Mouse (Mus musculus) CH12.LX (cell line): ENCODE measurements around the gene Fcrls. TPM values are rescaled to one million over a fixed set of nuclear protein-coding genes. Genes with fewer than 3 reads are reported as not detected.

Experiments
- DNase-seq: peaks from one replicate; pipeline ENCODE4 v3.0.0-alpha.2; 2013; ENCODE audit errors: extremely low read depth
- H3K27ac ChIP-seq: 2 replicates; pipeline ENCODE4 v1.5.1; 2012; ENCODE audit warnings: low read depth, mild to moderate bottlenecking, control low read depth, moderate library complexity; ENCODE audit not compliant: insufficient read depth
- H3K27me3 ChIP-seq: replicated peaks from 2 replicates; pipeline ENCODE3; 2012; ENCODE audit warnings: inconsistent platforms
- H3K36me3 ChIP-seq, 2 experiments: replicated peaks in 1 of 2; 2 replicates each; pipeline versions ENCODE3 to v1.6.1; 2012; ENCODE audit warnings: inconsistent platforms in 1 of 2, low read length in 1 of 2, mild to moderate bottlenecking in 1 of 2, mixed read lengths in 1 of 2, moderate library complexity in 1 of 2; ENCODE audit not compliant: control insufficient read depth in 1 of 2, insufficient read depth in 1 of 2
- H3K4me1 ChIP-seq, 2 experiments: 2 replicates each; pipeline ENCODE4 v1.6.1; 2012; ENCODE audit warnings: inconsistent platforms in 1 of 2, moderate library complexity in 1 of 2; ENCODE audit not compliant: insufficient read depth in 2 of 2, control insufficient read depth in 1 of 2
- H3K4me2 ChIP-seq: 2 replicates; pipeline ENCODE4 v1.6.1; 2012; ENCODE audit warnings: low read depth, mild to moderate bottlenecking, control low read depth; ENCODE audit not compliant: poor library complexity, insufficient read depth, severe bottlenecking
- H3K4me3 ChIP-seq, 3 experiments: fragments of 150-350 bp in 1 of 3; sonication (generic) in 1 of 3; replicated peaks in 1 of 3; 2 replicates each; pipeline versions ENCODE3 to v1.5.1; 2011 to 2012; ENCODE audit warnings: low read depth in 2 of 3, low read length in 2 of 3, mild to moderate bottlenecking in 2 of 3, moderate library complexity in 2 of 3, control low read depth in 1 of 3, improper control_type of control experiment in 1 of 3, inconsistent platforms in 1 of 3, mixed read lengths in 1 of 3; ENCODE audit not compliant: poor library complexity in 1 of 3
- H3K79me2 ChIP-seq: replicated peaks from 2 replicates; pipeline ENCODE4 v1.6.1; 2012; ENCODE audit warnings: mild to moderate bottlenecking, moderate library complexity; ENCODE audit not compliant: control insufficient read depth, poor library complexity, insufficient read depth, severe bottlenecking; ENCODE audit errors: extremely low read depth
- H3K9ac ChIP-seq: 2 replicates; pipeline ENCODE4 v1.6.1; 2012; ENCODE audit warnings: low read depth, mild to moderate bottlenecking, control low read depth, moderate library complexity; ENCODE audit not compliant: insufficient read depth
- H3K9me3 ChIP-seq: replicated peaks from 2 replicates; pipeline ENCODE3; 2012; ENCODE audit warnings: low read length, inconsistent platforms, mixed read lengths
- BHLHE40 ChIP-seq: IDR thresholded peaks from 2 replicates; pipeline ENCODE4 v1.6.1; 2011; ENCODE audit warnings: mild to moderate bottlenecking, low read depth, low read length, improper control_type of control experiment
- CHD1 ChIP-seq: IDR thresholded peaks from 2 replicates; pipeline ENCODE4 v1.6.1; 2012; ENCODE audit warnings: low read depth, low read length, improper control_type of control experiment, inconsistent platforms
- CTCF ChIP-seq, 2 experiments: IDR thresholded peaks in 1 of 2; conservative IDR thresholded peaks in 1 of 2; 2 replicates each; pipeline ENCODE4 v1.5.1; 2011 to 2012; ENCODE audit warnings: low read depth in 2 of 2, low read length in 2 of 2, improper control_type of control experiment in 1 of 2, inconsistent platforms in 1 of 2, mild to moderate bottlenecking in 1 of 2, moderate library complexity in 1 of 2
- E2F4 ChIP-seq: IDR thresholded peaks from 2 replicates; pipeline ENCODE4 v1.6.1; 2011; ENCODE audit warnings: low read depth, low read length, improper control_type of control experiment; ENCODE audit not compliant: insufficient replicate concordance
- ETS1 ChIP-seq: conservative IDR thresholded peaks from 2 replicates; pipeline ENCODE4 v1.6.1; 2012; ENCODE audit warnings: low read depth, mild to moderate bottlenecking, inconsistent platforms, low read length, improper control_type of control experiment, moderate library complexity
- GABPA ChIP-seq: IDR thresholded peaks from 2 replicates; pipeline ENCODE4 v1.6.1; 2012; ENCODE audit warnings: low read depth, low read length, improper control_type of control experiment, inconsistent platforms; ENCODE audit not compliant: insufficient replicate concordance
- HCFC1 ChIP-seq: IDR thresholded peaks from 2 replicates; pipeline ENCODE4 v1.6.1; 2012; ENCODE audit warnings: low read depth, mild to moderate bottlenecking, inconsistent platforms, low read length, improper control_type of control experiment
- IRF4 ChIP-seq: IDR thresholded peaks from 2 replicates; pipeline ENCODE4 v1.6.1; 2014; ENCODE audit warnings: low read depth, mild to moderate bottlenecking, inconsistent platforms, low read length, improper control_type of control experiment
- JUN ChIP-seq: IDR thresholded peaks from 2 replicates; pipeline ENCODE4 v1.6.1; 2011; ENCODE audit warnings: low read depth, mild to moderate bottlenecking, low read length, improper control_type of control experiment, moderate library complexity; ENCODE audit not compliant: insufficient read depth
- MAFK ChIP-seq: IDR thresholded peaks from 2 replicates; pipeline ENCODE4 v1.6.1; 2011; ENCODE audit warnings: low read length, improper control_type of control experiment; ENCODE audit not compliant: insufficient replicate concordance
- MAX ChIP-seq: IDR thresholded peaks from 2 replicates; pipeline ENCODE4 v1.6.1; 2011; ENCODE audit warnings: low read length, improper control_type of control experiment
- MAZ ChIP-seq: IDR thresholded peaks from 2 replicates; pipeline ENCODE4 v1.6.1; 2012; ENCODE audit warnings: low read depth, mild to moderate bottlenecking, inconsistent platforms, low read length, improper control_type of control experiment, moderate library complexity
- MEF2A ChIP-seq: IDR thresholded peaks from 2 replicates; pipeline ENCODE4 v1.6.1; 2014; ENCODE audit warnings: low read depth, mild to moderate bottlenecking, inconsistent platforms, low read length, improper control_type of control experiment, borderline replicate concordance
- MXI1 ChIP-seq: IDR thresholded peaks from 2 replicates; pipeline ENCODE4 v1.6.1; 2011; ENCODE audit warnings: mild to moderate bottlenecking, low read depth, low read length, improper control_type of control experiment
- PAX5 ChIP-seq: IDR thresholded peaks from 2 replicates; pipeline ENCODE4 v1.6.1; 2012; ENCODE audit warnings: low read length, inconsistent platforms, mixed read lengths
- POLR2AphosphoS2 ChIP-seq: IDR thresholded peaks from 2 replicates; pipeline ENCODE4 v1.6.1; 2011; ENCODE audit warnings: low read depth, low read length, improper control_type of control experiment
- RAD21 ChIP-seq: IDR thresholded peaks from 2 replicates; pipeline ENCODE4 v1.6.1; 2011; ENCODE audit warnings: low read depth, mild to moderate bottlenecking, low read length, improper control_type of control experiment, moderate library complexity
- RCOR1 ChIP-seq: conservative IDR thresholded peaks from 2 replicates; pipeline ENCODE4 v1.6.1; 2012; ENCODE audit warnings: low read depth, mild to moderate bottlenecking, inconsistent platforms, low read length, improper control_type of control experiment
- SIN3A ChIP-seq: IDR thresholded peaks from 2 replicates; pipeline ENCODE4 v1.6.1; 2012; ENCODE audit warnings: low read length, improper control_type of control experiment, inconsistent platforms
- TBP ChIP-seq: conservative IDR thresholded peaks from 2 replicates; pipeline ENCODE4 v1.6.1; 2011; ENCODE audit warnings: low read depth, low read length, improper control_type of control experiment
- UBTF ChIP-seq: IDR thresholded peaks from 2 replicates; pipeline ENCODE4 v1.6.1; 2012; ENCODE audit warnings: low read depth, mild to moderate bottlenecking, inconsistent platforms, low read length, improper control_type of control experiment, moderate library complexity
- USF1 ChIP-seq: IDR thresholded peaks from 2 replicates; pipeline ENCODE4 v1.6.1; 2014; ENCODE audit warnings: low read depth, mild to moderate bottlenecking, inconsistent platforms, low read length, improper control_type of control experiment
- ZC3H11A ChIP-seq: IDR thresholded peaks from 2 replicates; pipeline ENCODE4 v1.6.1; 2012; ENCODE audit warnings: low read depth, mild to moderate bottlenecking, inconsistent platforms, low read length, improper control_type of control experiment
- ZMIZ1 ChIP-seq: IDR thresholded peaks from 2 replicates; pipeline ENCODE4 v1.6.1; 2012; ENCODE audit warnings: low read depth, mild to moderate bottlenecking, inconsistent platforms, low read length, improper control_type of control experiment
- ZNF384 ChIP-seq: IDR thresholded peaks from 2 replicates; pipeline ENCODE4 v1.6.1; 2012; ENCODE audit warnings: low read depth, low read length, improper control_type of control experiment, inconsistent platforms
- dilution Hi-C: fragments of 300-500 bp; cut with MboI; formaldehyde crosslinking; loops from 2 replicates; pipeline ENCODE4 v1.14.3; 2020; ENCODE audit warnings: low sequenced_read_pairs; ENCODE audit not compliant: extremely low pct_unique_long_range_greater_than_20kb, extremely low pct_ligation_motif_present
- in situ Hi-C: fragments of 300-500 bp; cut with MboI; formaldehyde crosslinking; loops from 3 replicates; pipeline ENCODE4 v1.14.3; 2019; ENCODE audit warnings: low sequenced_read_pairs, low pct_ligation_motif_present, low pct_unique_long_range_greater_than_20kb, mixed read lengths
- polyA plus RNA-seq: library from polyadenylated mRNA; unstranded; fragments of >175 nt; gene quantifications from 2 replicates; pipeline ENCODE4 v1.2.1, GENCODE M21; 2012; ENCODE audit warnings: low read depth; ENCODE audit not compliant: insufficient read length
- total RNA-seq, 2 experiments: library from RNA; depleted of rRNA; stranded (reverse); fragments of 300-350 nt in 1 of 2; fragments of >200 nt in 1 of 2; gene quantifications; 2 replicates each; pipeline ENCODE4 v1.2.3; 2012 to 2014

Fcrls gene
- total and polyA plus RNA-seq, 3 experiments = 0.13 TPM; not detected in 2

DNA sequence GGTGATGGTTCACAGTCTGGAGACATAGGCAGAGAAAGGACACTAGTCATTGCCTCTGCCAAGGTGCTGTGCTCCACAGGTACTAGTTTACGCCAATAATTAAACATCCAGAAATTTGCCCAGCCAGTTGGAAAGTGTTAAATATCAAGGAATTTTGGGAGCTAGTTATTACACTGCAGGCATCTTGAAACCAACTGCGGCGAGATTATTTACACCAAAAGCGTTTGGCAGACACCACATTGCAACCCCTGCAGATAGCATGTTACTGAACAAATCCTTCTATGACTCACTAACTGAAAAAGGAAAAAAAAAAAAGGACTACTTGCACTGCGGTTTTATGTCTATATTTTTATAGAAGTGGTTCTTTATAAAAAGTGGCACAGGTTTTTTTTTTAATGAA is 41.2 kb downstream of the Fcrls start:
- Histone ChIP-seq H3K9ac (no peak overlapping the region), H3K4me2 (no peak overlapping the region), H3K4me3 (no peak overlapping the region), H3K9me3 (no peaks in the 10 kb centered on the region), H3K27me3 (no peaks in the 10 kb centered on the region), H3K27ac (no peak overlapping the region), H3K79me2 (no peaks in the 10 kb centered on the region), H3K36me3 (no peaks in the 10 kb centered on the region), H3K4me1 (peaks cover 0 to 9% of the 10 kb centered on the region in 2 experiments; a peak in 2 of 4 replicates)
- TF ChIP-seq UBTF (no peak), SIN3A (no peak), RCOR1 (no peak), POLR2AphosphoS2 (no peak), IRF4 (no peak), PAX5 (no peak), ZNF384 (no peak)
- in situ Hi-C loops = no loop called here
- no peak for DNase-seq
- dilution Hi-C loops = no loop called here

DNA sequence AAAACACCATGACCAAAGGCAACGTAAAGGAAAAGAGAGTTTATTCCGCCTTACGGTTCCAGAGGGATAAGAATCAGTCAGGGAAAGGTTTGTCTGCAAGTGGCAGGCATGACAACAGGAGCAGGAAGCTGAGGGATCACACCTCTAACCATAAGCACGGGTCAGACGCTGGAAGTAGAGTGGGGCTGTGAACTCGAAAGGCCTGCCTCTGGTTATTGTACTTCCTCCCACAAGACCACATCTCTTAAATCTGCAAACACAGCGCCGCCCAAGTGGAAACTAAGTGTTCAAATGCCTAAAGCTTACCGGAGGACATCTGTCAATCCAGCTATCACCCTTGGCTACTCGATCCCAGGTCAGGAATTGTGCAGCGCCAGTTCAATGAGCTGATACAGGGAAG is 48.4 kb downstream of the Fcrls start:
- H3K9me3 ChIP-seq = no peaks in the 10 kb centered on the region
- TF ChIP-seq BHLHE40 (peak; percentile 40; the same call in 1 of the 2 replicates), MEF2A (no peak), UBTF (no peak), GABPA (no peak), MAZ (no peak)
- no peak for DNase-seq
- H3K79me2 ChIP-seq = no peaks in the 10 kb centered on the region
- dilution Hi-C loops (no loop called here), in situ Hi-C loops (no loop called here)
- peaks cover 9 to 19% of the 10 kb centered on the region in 2 experiments for H3K4me1 ChIP-seq
- H3K9ac ChIP-seq = no peak overlapping the region
- no peak overlapping the region for H3K27ac ChIP-seq
- no peaks in the 10 kb centered on the region for H3K36me3 ChIP-seq
- H3K27me3 ChIP-seq = peaks cover 4% of the 10 kb centered on the region
- no peak overlapping the region for H3K4me2 ChIP-seq
- H3K4me3 ChIP-seq = no peak overlapping the region

DNA sequence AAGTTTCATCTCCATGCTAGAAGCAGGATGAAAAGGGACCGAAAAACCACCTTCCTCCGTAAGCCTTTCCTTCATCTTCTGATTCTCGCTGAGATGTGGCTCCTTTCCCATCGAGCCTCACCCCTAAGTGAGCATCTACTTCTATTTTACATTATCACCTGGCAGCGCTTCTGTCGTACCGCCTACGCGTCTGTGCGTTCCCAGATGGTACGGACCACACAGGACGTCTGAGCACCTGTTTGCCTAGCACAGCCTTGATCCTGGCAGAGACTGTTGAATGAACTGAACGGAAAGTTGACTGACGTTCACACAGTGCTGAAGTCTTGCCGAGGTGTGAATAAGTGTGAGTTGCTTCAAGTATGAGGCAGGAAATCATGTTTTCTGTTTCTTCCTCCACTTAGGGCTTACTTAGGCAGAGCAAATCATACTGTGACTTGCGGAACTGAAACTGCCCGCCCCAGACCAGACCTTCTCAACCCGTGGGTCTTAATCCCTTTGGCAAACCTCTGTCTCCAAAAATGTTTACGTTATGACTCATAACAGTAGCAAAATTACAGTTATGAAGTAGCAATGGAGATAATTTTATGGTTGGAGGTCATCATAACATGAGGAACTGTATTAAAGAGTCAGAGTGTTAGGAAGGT is 49.2 kb downstream of the Fcrls start:
- H3K4me2 ChIP-seq = peak overlapping the region; percentile 86
- no peaks in the 10 kb centered on the region for H3K79me2 ChIP-seq
- dilution Hi-C loops = no loop called here
- H3K27ac ChIP-seq = peak overlapping the region; percentile 40; the same call in 1 of the 2 replicates
- H3K36me3 ChIP-seq = no peaks in the 10 kb centered on the region
- DNase-seq = peak; percentile 80
- peaks cover 9 to 18% of the 10 kb centered on the region in 2 experiments for H3K4me1 ChIP-seq
- no peaks in the 10 kb centered on the region for H3K9me3 ChIP-seq
- no peak overlapping the region for H3K9ac ChIP-seq
- peaks cover 4% of the 10 kb centered on the region for H3K27me3 ChIP-seq
- peak overlapping the region in 1 of 3 experiments; percentile 43 for H3K4me3 ChIP-seq
- in situ Hi-C loops = no loop called here
- TF ChIP-seq ETS1 (peak; percentile 58), HCFC1 (no peak), PAX5 (no peak), IRF4 (peak; percentile 99), TBP (0 out of 2 replicates have a peak, but pooled peaks have one; percentile 8), MXI1 (no peak), MAFK (0 out of 2 replicates have a peak, but pooled peaks have one; percentile 37), ZMIZ1 (no peak), ZC3H11A (no peak), CHD1 (no peak), JUN (peak; percentile 89), CTCF (conservative IDR thresholded peaks at IDR 0.05 in 1 of 2, IDR thresholded peaks at IDR 0.05 in 1 of 2; ENCODE audit: low read depth in 2 of 2, low read length in 2 of 2) (no peak), SIN3A (peak; percentile 58; the same call in 1 of the 2 replicates), BHLHE40 (peak; percentile 78), MAX (peak; percentile 62), E2F4 (no peak), RAD21 (no peak), USF1 (no peak)
